Mouse (Mus musculus): ENCODE measurements around the gene Acp7.
"Not testable (repeated sequence)": the region's sequence is repeated elsewhere in the genome, so short reads cannot be mapped to it uniquely, and the experiment has no call there.

Acp7 gene

DNA sequence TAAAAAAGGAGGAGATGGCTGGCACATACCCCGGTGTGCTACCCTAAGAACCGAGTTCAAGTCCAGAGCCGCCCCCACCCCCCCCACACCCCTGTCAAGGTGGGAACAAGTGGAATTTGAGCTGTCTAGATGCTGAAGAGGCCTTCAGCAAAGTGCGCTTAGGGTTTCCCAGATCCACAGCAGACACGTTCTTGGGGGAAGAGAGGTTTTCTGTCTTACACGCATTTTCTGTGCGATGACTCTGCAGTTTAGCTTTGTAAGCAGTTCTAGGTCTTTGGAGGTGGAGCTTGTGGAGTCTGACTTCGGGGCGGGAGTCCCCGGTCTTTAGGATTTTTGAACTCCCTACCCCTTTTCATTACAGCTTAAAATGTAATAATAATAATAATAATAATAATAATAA is at the start of gene Acp7:
Gene Acp7, minus strand, starts transcription at position 260 of the 400 bp plus-strand sequence.
- no peak for DNase-seq (ENCODE audit: low read depth, low spot score)

GRCm38 (mm10) chr7:28677624-28678023 is 46.5 kb upstream of the Acp7 start:
- no peak for DNase-seq (ENCODE audit: low read depth, low spot score)

- peak; percentile 82 for DNase-seq (ENCODE audit: low read depth, low spot score)
Observed at GRCm38 (mm10) chr7:28676811-28677541, 45.8 kb upstream of the Acp7 start.

DNA sequence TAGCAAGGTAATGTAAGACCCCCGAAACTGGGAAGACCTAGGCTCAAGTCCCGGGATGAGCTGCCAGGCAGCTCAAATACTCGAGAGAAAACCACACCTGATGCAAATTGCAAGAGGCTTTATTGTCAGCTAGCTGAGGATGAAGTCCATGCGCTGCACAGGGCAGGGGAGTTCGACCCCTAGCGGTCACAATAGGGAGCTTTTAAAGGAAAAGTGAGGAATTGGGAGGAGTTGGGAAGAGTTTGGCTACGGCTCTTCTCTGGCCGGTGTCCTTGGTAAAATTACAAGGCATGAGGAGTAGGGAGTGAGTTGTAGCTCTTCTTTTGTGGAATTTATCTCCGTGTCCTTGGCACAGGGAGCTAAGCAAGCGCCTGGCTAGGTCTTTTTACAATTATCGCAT is 44.6 kb upstream of the Acp7 start:
- DNase-seq (ENCODE audit: low read depth, low spot score) = no peak

DNA sequence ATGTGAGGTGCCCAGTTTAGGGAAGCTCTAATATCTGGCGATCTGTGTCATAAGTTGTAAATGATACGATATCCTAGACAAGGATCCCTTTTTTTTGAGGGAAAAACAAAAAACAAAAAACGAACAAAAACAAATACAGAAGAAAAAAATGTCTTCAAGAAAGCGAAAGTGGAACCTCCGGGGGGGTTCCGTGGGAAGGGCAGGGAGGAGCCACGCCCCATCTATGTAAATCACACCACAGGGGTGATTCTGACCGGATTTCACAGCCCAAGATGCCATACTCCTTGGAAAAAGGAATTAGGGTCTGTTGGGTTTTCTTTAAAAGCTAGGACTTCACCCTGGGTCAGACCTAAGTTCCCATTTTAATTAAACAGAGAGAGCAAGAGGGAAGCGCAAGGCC is 43.9 kb upstream of the Acp7 start:
- peak; percentile 38 for DNase-seq (ENCODE audit: low read depth, low spot score)

DNA sequence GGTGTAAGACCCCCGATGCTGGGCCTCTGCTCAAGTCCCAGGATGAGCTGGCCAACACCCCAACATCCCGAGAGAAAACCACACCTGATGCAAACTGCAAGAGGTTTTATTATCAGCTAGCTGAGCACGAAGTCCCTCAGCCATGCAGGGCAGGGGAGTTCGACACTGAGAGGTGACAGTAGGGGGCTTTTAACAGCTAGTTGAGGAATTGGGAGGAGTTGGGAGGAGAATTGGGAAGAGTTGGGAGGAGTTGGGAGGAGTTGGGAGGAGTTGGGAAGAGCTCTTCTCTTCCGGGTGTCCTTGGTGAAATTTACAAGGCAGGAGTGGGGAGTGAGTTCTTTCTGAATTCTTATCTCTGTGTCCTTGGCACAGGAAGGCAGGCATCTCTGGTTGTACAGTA is 41.7 kb upstream of the Acp7 start:
- DNase-seq (ENCODE audit: low read depth, low spot score) = not testable (repeated sequence)

GRCm38 (mm10) chr7:28672276-28672675 is 41.1 kb upstream of the Acp7 start:
- DNase-seq (ENCODE audit: low read depth, low spot score) = no peak

DNA sequence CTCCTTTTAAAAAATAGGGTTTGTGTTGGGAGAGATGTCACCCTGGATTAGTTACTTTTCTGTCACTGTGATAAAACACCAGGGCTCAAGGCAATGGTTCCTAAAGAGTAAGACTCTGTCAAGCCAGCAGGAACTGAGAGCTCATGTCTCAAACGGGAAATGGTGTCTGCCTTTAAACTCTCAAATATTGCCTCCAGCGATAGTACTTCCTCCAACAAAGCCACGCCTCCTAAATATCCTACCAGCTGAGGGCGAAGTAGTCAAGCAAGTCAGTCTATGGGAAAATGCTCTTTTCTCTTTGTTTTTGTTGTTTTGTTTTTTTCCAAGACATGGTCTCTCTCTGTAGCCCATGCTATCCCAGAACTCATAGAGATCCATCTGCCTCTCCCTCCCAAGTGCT is 40.0 kb upstream of the Acp7 start:
- DNase-seq (ENCODE audit: low read depth, low spot score) = peak; percentile 66

GRCm38 (mm10) chr7:28665620-28666579 is 34.8 kb upstream of the Acp7 start:
- DNase-seq (ENCODE audit: low read depth, low spot score) = peak; percentile 82

DNA sequence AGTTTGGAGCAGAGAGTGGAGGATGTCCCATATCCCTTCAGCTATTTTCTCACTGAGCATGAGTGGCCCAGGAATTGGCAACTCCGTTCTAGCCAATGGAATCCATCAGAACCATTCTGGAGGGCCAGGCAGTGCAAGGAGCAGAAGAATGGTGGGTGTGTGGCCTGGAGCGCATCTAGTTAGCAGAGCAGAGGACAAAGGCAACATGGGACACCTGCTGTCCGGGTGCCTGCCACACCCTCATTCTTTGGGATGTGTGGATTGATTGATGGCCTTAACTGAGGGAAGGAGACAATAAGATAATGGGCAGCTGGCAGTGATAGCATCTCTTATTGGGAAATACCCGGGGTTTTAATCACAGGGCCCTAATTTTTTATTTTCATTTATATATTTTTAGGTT is 25.3 kb upstream of the Acp7 start:
- no peak for DNase-seq (ENCODE audit: low read depth, low spot score)

- no peak for DNase-seq (ENCODE audit: low read depth, low spot score)
Observed at GRCm38 (mm10) chr7:28651157-28651556, 20.0 kb upstream of the Acp7 start.

GRCm38 (mm10) chr7:28647016-28647415 is 15.9 kb upstream of the Acp7 start:
- peak; percentile 23 for DNase-seq (ENCODE audit: low read depth, low spot score)

DNA sequence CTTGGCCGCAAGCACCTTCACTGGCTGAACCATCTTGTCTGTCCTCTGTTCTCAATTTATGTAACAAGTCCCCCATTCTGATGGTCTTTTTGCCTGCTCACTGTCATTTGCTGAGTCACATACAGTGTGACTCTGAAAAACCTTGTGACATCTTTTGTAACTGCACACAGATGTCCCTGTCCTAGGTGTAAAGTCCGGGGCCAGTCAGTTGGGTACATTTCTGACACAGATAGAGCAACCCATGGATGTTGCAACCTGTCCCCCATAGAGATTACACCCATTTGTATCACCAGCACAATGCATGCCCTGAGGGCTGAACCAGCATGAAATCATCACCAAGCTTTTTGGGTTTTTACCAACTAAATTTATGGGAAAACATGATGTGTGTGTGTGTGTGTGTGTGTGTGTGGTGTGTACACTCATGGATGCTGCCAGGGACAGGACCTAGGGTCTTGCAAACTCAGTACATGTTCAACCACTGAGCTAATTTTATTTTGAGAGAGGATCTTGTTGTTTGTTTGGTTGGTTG is 14.9 kb upstream of the Acp7 start:
- DNase-seq (ENCODE audit: low read depth, low spot score) = no peak

GRCm38 (mm10) chr7:28645366-28645765 is 14.2 kb upstream of the Acp7 start:
- no peak for DNase-seq (ENCODE audit: low read depth, low spot score)

- no peak for DNase-seq (ENCODE audit: low read depth, low spot score)
Observed at GRCm38 (mm10) chr7:28641546-28641945, 10.4 kb upstream of the Acp7 start.

GRCm38 (mm10) chr7:28637511-28637910 is 6.4 kb upstream of the Acp7 start:
- DNase-seq (ENCODE audit: low read depth, low spot score) = no peak

GRCm38 (mm10) chr7:28634128-28634527 is 3.0 kb upstream of the Acp7 start:
- DNase-seq (ENCODE audit: low read depth, low spot score) = no peak

DNA sequence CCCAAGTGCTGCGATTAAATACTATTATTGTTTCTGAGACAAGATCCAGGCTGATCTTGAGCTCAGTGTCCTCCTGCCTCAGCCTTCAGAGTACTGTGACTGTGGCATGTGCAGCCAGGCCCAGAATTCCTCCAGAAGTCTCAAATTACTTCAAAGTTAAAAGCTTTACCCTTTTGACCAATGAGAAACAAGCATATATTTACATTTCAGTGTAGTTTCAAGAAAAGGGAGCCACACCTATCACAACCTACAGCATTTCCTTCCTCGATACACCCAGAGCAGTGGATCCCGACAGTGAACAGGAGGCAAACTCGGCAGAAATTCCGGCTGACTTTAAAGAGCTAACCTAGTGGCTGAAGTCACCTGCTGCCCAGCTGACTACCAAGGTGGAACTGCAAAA is 6.3 kb downstream of the Acp7 start:
- DNase-seq (ENCODE audit: low read depth, low spot score) = no peak

DNA sequence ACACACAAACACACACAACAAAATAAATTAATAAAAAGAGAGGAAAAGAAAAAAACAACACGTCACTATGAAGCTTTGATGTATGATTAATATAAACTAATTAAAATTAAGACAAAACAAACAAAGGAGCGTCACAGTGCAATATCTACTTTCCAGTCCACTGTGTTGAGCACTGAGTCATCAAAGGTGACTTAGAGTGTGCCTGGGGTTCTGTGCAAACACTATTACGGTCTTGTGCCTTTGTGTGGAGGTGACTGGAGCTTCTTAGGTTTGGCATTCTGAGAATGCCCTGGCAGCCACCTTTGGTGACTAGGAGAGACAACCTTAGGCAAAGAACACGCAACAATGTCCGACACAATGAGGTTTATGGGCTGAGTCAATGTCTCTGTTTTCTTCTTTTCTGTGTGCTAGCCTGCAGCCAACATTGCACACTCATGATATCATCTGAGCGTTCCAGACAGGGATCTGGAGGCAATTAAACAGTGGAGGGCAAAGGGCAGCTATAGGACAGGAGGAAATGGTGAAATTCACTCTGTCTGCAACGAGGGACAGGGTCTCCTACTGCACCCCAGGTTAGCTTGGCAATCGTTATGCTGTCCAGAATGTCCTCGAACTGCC is 11.9 kb downstream of the Acp7 start:
- DNase-seq (ENCODE audit: low read depth, low spot score) = no peak

GRCm38 (mm10) chr7:28605951-28606350 is 25.2 kb downstream of the Acp7 start:
- DNase-seq (ENCODE audit: low read depth, low spot score) = no peak

DNA sequence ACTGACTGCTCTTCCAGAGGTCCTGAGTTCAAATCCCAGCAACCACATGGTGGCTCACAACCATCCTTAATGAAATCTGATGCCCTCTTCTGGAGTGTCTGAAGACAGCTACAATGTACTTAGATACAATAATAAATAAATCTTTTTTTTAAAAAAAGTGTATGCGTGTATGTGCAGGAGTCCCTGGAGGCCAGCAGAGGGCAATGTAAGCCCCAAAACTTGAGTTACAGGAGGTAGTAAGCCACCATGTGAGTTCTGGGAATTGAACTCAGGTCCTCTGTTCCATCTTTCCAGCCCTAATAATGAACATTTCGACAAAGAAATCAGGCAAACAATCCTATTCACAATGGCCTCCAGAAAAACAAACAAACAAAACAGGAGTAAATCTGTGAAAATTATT is 27.3 kb downstream of the Acp7 start:
- not testable (repeated sequence) for DNase-seq (ENCODE audit: low read depth, low spot score)

- DNase-seq (ENCODE audit: low read depth, low spot score) = no peak
Observed at GRCm38 (mm10) chr7:28603136-28603535, 28.0 kb downstream of the Acp7 start.

Data from CD4-positive helper T cell, adult 2 months (primary cell).